ENCODE assay signal across 27 mouse cellular contexts in genomic region chr6:113006833-113007232, GRCm38 (mm10). TPM values are rescaled to one million over a fixed set of nuclear protein-coding genes. Genes with fewer than 3 reads are reported as not detected.
DNase-seq lines count a peak whose midpoint lies in the region; ATAC-seq and TF ChIP-seq lines count a peak whose summit lies in the region.
"Had no signal": no experiment of that assay in that cellular context is flagged by ENCODE, and none has a peak within 500 bp of the region (broad histone marks: within the 10 kb centered on the region; RNA-seq: fewer than 3 reads in every experiment).

No protein-coding gene starts in this region.

- no peaks in the 10 kb centered on the region for H3K9me3 ChIP-seq in intestine, postnatal 0 days (ENCODE audit: control insufficient read depth)
- no peaks in the 10 kb centered on the region for H3K9me3 ChIP-seq in stomach, postnatal 0 days (ENCODE audit: control insufficient read depth, low read length)
- no peaks in the 10 kb centered on the region for H3K9me3 ChIP-seq in forebrain, embryonic 11.5 days (ENCODE audit: control insufficient read depth, low read length)
- H3K9me3 ChIP-seq: heart, embryonic 12.5 days; limb, embryonic 13.5 days; lung, embryonic 15.5 days had no signal

- no peak overlapping the region for H3K4me2 ChIP-seq in intestine, postnatal 0 days (replicated peaks; ENCODE audit: low read depth)
- no peak overlapping the region for H3K4me2 ChIP-seq in stomach, postnatal 0 days (replicated peaks; ENCODE audit: low read depth)
- no peak overlapping the region for H3K4me2 ChIP-seq in forebrain, embryonic 11.5 days (ENCODE audit: low read depth, low read length, severe bottlenecking)
- H3K4me2 ChIP-seq: heart, embryonic 12.5 days; hindbrain, embryonic 13.5 days; limb, embryonic 13.5 days; liver, embryonic 11.5 days; lung, embryonic 15.5 days; midbrain, embryonic 11.5 days; neural tube, embryonic 12.5 days had no signal

- H3K4me3 ChIP-seq in intestine, postnatal 0 days (ENCODE audit: low read depth, low read length) = no peak overlapping the region
- H3K4me3 ChIP-seq in stomach, postnatal 0 days (ENCODE audit: low read depth, low read length) = no peak overlapping the region
- no peak overlapping the region for H3K4me3 ChIP-seq in forebrain, embryonic 11.5 days (ENCODE audit: low read depth, low read length)
- H3K4me3 ChIP-seq: heart, embryonic 12.5 days; hindbrain, embryonic 13.5 days; limb, embryonic 13.5 days; lung, embryonic 15.5 days; neural tube, embryonic 12.5 days had no signal

- no peak overlapping the region for H3K27ac ChIP-seq in intestine, postnatal 0 days (ENCODE audit: low read depth, low read length)
- H3K27ac ChIP-seq in stomach, postnatal 0 days (replicated peaks) = no peak overlapping the region
- no peak overlapping the region for H3K27ac ChIP-seq in forebrain, embryonic 11.5 days (ENCODE audit: low read depth, low read length)
- H3K27ac ChIP-seq: hindbrain, embryonic 13.5 days; limb, embryonic 13.5 days; lung, embryonic 15.5 days; neural tube, embryonic 12.5 days had no signal

- TF ChIP-seq EP300 in stomach, postnatal 0 days (optimal IDR thresholded peaks at IDR 0.05) = no peak

- no peaks in the 10 kb centered on the region for H3K27me3 ChIP-seq in intestine, postnatal 0 days (replicated peaks; ENCODE audit: control insufficient read depth, insufficient read depth, low read length)
- no peaks in the 10 kb centered on the region; the same call in 1 of the 2 replicates for H3K27me3 ChIP-seq in stomach, postnatal 0 days (ENCODE audit: control insufficient read depth, insufficient read depth, low read length)
- H3K27me3 ChIP-seq in forebrain, embryonic 11.5 days (ENCODE audit: control insufficient read depth, insufficient read depth, low read length) = no peaks in the 10 kb centered on the region
- H3K27me3 ChIP-seq: heart, embryonic 12.5 days; hindbrain, embryonic 13.5 days; limb, embryonic 13.5 days; lung, embryonic 15.5 days; neural tube, embryonic 12.5 days had no signal

- WGBS in intestine, postnatal 0 days = 40% methylated on average over 2 of the region's 2 CpGs
- WGBS in stomach, postnatal 0 days = 29% methylated on average over 2 of the region's 2 CpGs
- 69% methylated on average over 2 of the region's 2 CpGs for WGBS in forebrain, embryonic 11.5 days

- no peaks in the 10 kb centered on the region for H3K36me3 ChIP-seq in intestine, postnatal 0 days (ENCODE audit: control insufficient read depth, insufficient read depth)
- H3K36me3 ChIP-seq in stomach, postnatal 0 days (ENCODE audit: control insufficient read depth, insufficient read depth, low read length) = no peaks in the 10 kb centered on the region
- H3K36me3 ChIP-seq in forebrain, embryonic 11.5 days (ENCODE audit: control insufficient read depth, insufficient read depth, low read length) = no peaks in the 10 kb centered on the region
- H3K36me3 ChIP-seq: heart, embryonic 12.5 days; hindbrain, embryonic 13.5 days; limb, embryonic 13.5 days; lung, embryonic 15.5 days; neural tube, embryonic 12.5 days had no signal

- no peak for TF ChIP-seq CTCF in intestine, postnatal 0 days (IDR thresholded peaks at IDR 0.05; ENCODE audit: low read depth)
- no peak for TF ChIP-seq CTCF in stomach, postnatal 0 days (IDR thresholded peaks at IDR 0.05; ENCODE audit: low read depth)

- no peaks in the 10 kb centered on the region; the same call in 1 of the 2 replicates for H3K4me1 ChIP-seq in intestine, postnatal 0 days (replicated peaks; ENCODE audit: control insufficient read depth, insufficient read depth, low read length)
- H3K4me1 ChIP-seq in stomach, postnatal 0 days (replicated peaks; ENCODE audit: control insufficient read depth, insufficient read depth) = no peaks in the 10 kb centered on the region
- no peaks in the 10 kb centered on the region; the same call in 1 of the 2 replicates for H3K4me1 ChIP-seq in forebrain, embryonic 11.5 days (replicated peaks; ENCODE audit: control insufficient read depth, insufficient read depth, low read length)
- H3K4me1 ChIP-seq: heart, embryonic 12.5 days; lung, embryonic 15.5 days had no signal

- DNase-seq in thymus, postnatal 25 days = peak; percentile 8
- DNase-seq in thymus, adult 18-20 months = no peak
- peak; percentile 7 for DNase-seq in induced T-regulatory cell, adult 2 months (ENCODE audit: low read depth)
- peak; percentile 44 for DNase-seq in stomach, postnatal 0 days (ENCODE audit: low spot score)
- DNase-seq in spleen, adult 18-20 months = no peak
- no peak for DNase-seq in forebrain, embryonic 11.5 days (ENCODE audit: low spot score)
- DNase-seq: adrenal gland, postnatal 10 days; B cell, adult 2 months; cerebellum, adult 8-10 months; cerebellum, postnatal 36 days; gastrocnemius, postnatal 14 days; heart, adult 11 months; heart, postnatal 4 days; kidney, adult 9 months; kidney, postnatal 10 days; right cerebral cortex, adult 18-20 months; thymus, adult 2 months had no signal

- H3K9ac ChIP-seq in intestine, postnatal 0 days (ENCODE audit: low read depth, low read length) = no peak overlapping the region
- no peak overlapping the region for H3K9ac ChIP-seq in stomach, postnatal 0 days (ENCODE audit: low read length)
- H3K9ac ChIP-seq in forebrain, embryonic 11.5 days (ENCODE audit: low read length) = no peak overlapping the region
- H3K9ac ChIP-seq: heart, embryonic 12.5 days; hindbrain, embryonic 13.5 days; limb, embryonic 13.5 days; lung, embryonic 15.5 days; neural tube, embryonic 12.5 days had no signal

- peak; percentile 37; the same call in 1 of the 2 replicates for ATAC-seq in intestine, postnatal 0 days
- peak; percentile 80 for ATAC-seq in stomach, postnatal 0 days (ENCODE audit: low FRiP score, low TSS enrichment)
- ATAC-seq in forebrain, embryonic 11.5 days (replicated peaks; ENCODE audit: low FRiP score) = no peak
- ATAC-seq: forebrain, embryonic 14.5 days; midbrain, embryonic 16.5 days had no signal

RNA-seq across cellular contexts. Expression of gene Thumpd3, which starts 39.2 kb away (rescaled TPM):
- polyA plus RNA-seq in intestine, postnatal 0 days (2015; fragmentation: Nextera tagmentation; extraction: Ambion mirVana) = 36.0 and 36.6 TPM in 2 replicates
- polyA plus RNA-seq in stomach, postnatal 0 days (2015; fragmentation: Nextera tagmentation; extraction: Ambion mirVana) = 33.6 and 34.0 TPM in 2 replicates
- polyA plus RNA-seq in forebrain, embryonic 11.5 days (2014; fragmentation: Nextera tagmentation; extraction: Ambion mirVana) = 54.8 and 58.6 TPM in 2 replicates

RNA-seq across cellular contexts. Expression of gene Srgap3, which starts 59.8 kb away (rescaled TPM):
- polyA plus RNA-seq in intestine, postnatal 0 days (2015; fragmentation: Nextera tagmentation; extraction: Ambion mirVana) = 0.50 and 0.58 TPM in 2 replicates
- 1.5 and 1.6 TPM in 2 replicates for polyA plus RNA-seq in stomach, postnatal 0 days (2015; fragmentation: Nextera tagmentation; extraction: Ambion mirVana)
- 37.8 and 38.5 TPM in 2 replicates for polyA plus RNA-seq in forebrain, embryonic 11.5 days (2014; fragmentation: Nextera tagmentation; extraction: Ambion mirVana)

Comparison
In these comparisons a context has a peak if more than half of its experiments do, and no peak if none do; other contexts are left out.
1. DNase-seq: peak in thymus, postnatal 25 days (single experiment), induced T-regulatory cell, adult 2 months (single experiment) and stomach, postnatal 0 days (single experiment); none in thymus, adult 18-20 months (0 of 2), spleen, adult 18-20 months (0 of 2) and forebrain, embryonic 11.5 days (single experiment).
2. RNA of gene Srgap3, which starts 59.8 kb away (polyA plus RNA-seq): 37.8 to 38.5 TPM in forebrain, embryonic 11.5 days; 1.5 to 1.6 TPM in stomach, postnatal 0 days and 0.50 to 0.58 TPM in intestine, postnatal 0 days; every median in the first group is over 10 times any median in the second.